Mouse (Mus musculus): ENCODE results near the gene Tbcb. TPM values are rescaled to one million over a fixed set of nuclear protein-coding genes. Genes with fewer than 3 reads are reported as not detected.

Tbcb gene
- polyA plus RNA-seq, 1 experiment from 2014 or later, result 176 TPM

DNA sequence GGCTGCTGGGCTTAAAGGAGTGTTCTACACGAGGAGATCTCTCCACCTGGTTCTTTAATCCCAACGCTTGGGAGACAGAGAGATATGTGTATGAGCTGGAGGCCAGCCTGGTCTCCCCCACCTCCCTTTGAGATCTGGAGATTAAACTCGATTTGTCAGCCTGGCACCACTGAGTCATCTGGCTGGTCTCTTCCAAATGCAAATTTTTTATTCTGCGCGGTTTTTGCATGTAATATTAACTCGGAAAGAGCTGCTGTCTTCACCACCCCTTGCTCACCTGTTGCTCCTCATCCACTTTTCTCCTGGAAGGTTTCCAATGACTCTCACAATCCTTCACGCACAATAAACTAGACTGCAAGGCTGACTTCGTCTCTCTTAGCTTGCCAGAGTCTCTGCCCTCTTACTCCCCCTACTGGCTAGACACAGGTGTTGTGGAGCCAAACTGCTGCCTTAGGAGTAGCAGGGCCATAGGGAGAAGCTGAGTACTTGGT lies 33.5 kb downstream of the Tbcb start, which contains the start of gene Capns1:
TSS of gene Capns1 (minus strand) at position 331 of the 491 bp plus-strand sequence.
- H3K27me3 ChIP-seq (ENCODE audit: insufficient read depth, low read length), result no peaks in the 10 kb centered on the region
- ATAC-seq (replicated peaks; ENCODE audit: low FRiP score, low read depth) (no peak), DNase-seq (ENCODE audit: low spot score) (peak; percentile 94)
- TF ChIP-seq CTCF (IDR thresholded peaks at IDR 0.05; ENCODE audit: low read depth), result peak; percentile 94
- H3K9me3 ChIP-seq (replicated peaks; ENCODE audit: low read length), result no peaks in the 10 kb centered on the region
- H3K4me1 ChIP-seq (replicated peaks; ENCODE audit: insufficient read depth, low read length), result peaks cover 8% of the 10 kb centered on the region; the same call in 1 of the 2 replicates
- H3K27ac ChIP-seq, result peak within 1 kb of the TSS; percentile 51
- WGBS, result 7% methylated on average over 8 of the region's 8 CpGs
- no peak within 1 kb of the TSS for H3K9ac ChIP-seq (ENCODE audit: low read depth, low read length)
- H3K4me2 ChIP-seq (ENCODE audit: low read length), result peak within 1 kb of the TSS; percentile 23; the same call in 1 of the 2 replicates
- H3K36me3 ChIP-seq (ENCODE audit: insufficient read depth, low read length), result no peaks in the 10 kb centered on the region
- no peak within 1 kb of the TSS for H3K4me3 ChIP-seq (replicated peaks; ENCODE audit: low read depth, low read length)

DNA sequence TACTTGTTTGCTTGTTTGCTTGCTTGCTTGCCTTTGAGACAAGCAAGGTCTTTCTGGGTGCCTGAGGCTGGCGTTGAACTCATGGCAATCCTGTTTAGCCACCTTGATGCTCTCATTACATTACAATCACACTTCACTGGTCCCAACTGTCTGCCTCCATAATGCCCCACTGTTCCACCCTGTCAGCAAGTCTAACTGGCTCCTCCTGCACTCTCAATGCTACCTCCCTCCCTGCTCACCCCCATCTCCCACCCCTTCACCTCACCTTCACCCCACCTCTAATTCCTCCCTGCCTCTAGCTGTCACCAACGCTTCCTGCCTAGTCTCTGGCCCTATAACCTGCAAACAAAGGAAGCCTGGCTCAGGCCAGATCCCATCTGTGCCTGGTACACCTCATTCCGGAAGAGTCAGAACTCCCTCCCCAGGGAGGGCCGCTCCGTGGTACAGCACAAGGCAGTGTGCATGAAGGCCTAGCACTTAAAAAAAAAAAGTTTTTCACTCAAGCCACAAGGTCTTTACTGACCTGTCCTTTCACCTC lies 34.4 kb downstream of the Tbcb start:
- no peaks in the 10 kb centered on the region for H3K27me3 ChIP-seq (ENCODE audit: insufficient read depth, low read length)
- peak overlapping the region; percentile 51; the same call in 1 of the 2 replicates for H3K27ac ChIP-seq
- H3K4me1 ChIP-seq (replicated peaks; ENCODE audit: insufficient read depth, low read length), result peaks cover 17% of the 10 kb centered on the region
- no peak overlapping the region for H3K4me3 ChIP-seq (replicated peaks; ENCODE audit: low read depth, low read length)
- no peak overlapping the region for H3K4me2 ChIP-seq (ENCODE audit: low read length)
- ATAC-seq (replicated peaks; ENCODE audit: low FRiP score, low read depth) (no peak), DNase-seq (ENCODE audit: low spot score) (no peak)
- no peak for TF ChIP-seq CTCF (IDR thresholded peaks at IDR 0.05; ENCODE audit: low read depth)
- WGBS, result 37% methylated on average over 5 of the region's 5 CpGs
- H3K9ac ChIP-seq (ENCODE audit: low read depth, low read length), result no peak overlapping the region
- no peaks in the 10 kb centered on the region for H3K9me3 ChIP-seq (replicated peaks; ENCODE audit: low read length)
- H3K36me3 ChIP-seq (ENCODE audit: insufficient read depth, low read length), result no peaks in the 10 kb centered on the region

GRCm38 (mm10) chr7:30196171-30196570 lies 35.9 kb downstream of the Tbcb start:
- Histone ChIP-seq H3K27ac (no peak overlapping the region), H3K27me3 (ENCODE audit: insufficient read depth, low read length) (no peaks in the 10 kb centered on the region), H3K36me3 (ENCODE audit: insufficient read depth, low read length) (peaks cover 12% of the 10 kb centered on the region), H3K4me1 (replicated peaks; ENCODE audit: insufficient read depth, low read length) (peaks cover 20% of the 10 kb centered on the region), H3K4me2 (ENCODE audit: low read length) (no peak overlapping the region), H3K4me3 (replicated peaks; ENCODE audit: low read depth, low read length) (no peak overlapping the region), H3K9me3 (replicated peaks; ENCODE audit: low read length) (no peaks in the 10 kb centered on the region), H3K9ac (ENCODE audit: low read depth, low read length) (no peak overlapping the region)
- 53% methylated on average over 6 of the region's 6 CpGs for WGBS
- no peak for TF ChIP-seq CTCF (IDR thresholded peaks at IDR 0.05; ENCODE audit: low read depth)
- no peak for DNase-seq (ENCODE audit: low spot score)
- peak; percentile 42; the same call in 1 of the 2 replicates for ATAC-seq (replicated peaks; ENCODE audit: low FRiP score, low read depth)

DNA sequence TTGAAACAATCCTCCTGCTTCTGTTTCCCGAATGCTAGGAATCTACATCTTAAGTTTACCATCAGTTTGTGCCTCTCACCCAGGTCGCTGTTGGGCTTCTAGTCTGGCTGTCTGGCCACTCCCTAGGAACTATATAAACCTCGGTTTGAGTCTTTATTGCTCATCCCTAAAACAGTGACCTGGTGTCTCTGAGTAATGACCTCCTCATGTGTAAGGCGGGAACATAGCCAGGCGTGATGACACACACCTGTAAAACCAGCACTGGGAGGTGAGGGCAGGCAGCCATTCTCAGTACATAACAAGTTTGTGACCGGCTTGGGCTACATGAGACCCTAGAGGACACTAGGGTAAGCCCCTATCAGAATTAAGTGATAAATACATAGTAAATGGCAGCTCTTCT lies 36.6 kb downstream of the Tbcb start:
- no peak for ATAC-seq (replicated peaks; ENCODE audit: low FRiP score, low read depth)
- Histone ChIP-seq H3K4me1 (replicated peaks; ENCODE audit: insufficient read depth, low read length) (peaks cover 20% of the 10 kb centered on the region), H3K36me3 (ENCODE audit: insufficient read depth, low read length) (peaks cover 15% of the 10 kb centered on the region), H3K4me2 (ENCODE audit: low read length) (peak overlapping the region; percentile 83; the same call in 1 of the 2 replicates), H3K27ac (no peak overlapping the region), H3K9ac (ENCODE audit: low read depth, low read length) (no peak overlapping the region), H3K9me3 (replicated peaks; ENCODE audit: low read length) (no peaks in the 10 kb centered on the region), H3K27me3 (ENCODE audit: insufficient read depth, low read length) (no peaks in the 10 kb centered on the region), H3K4me3 (replicated peaks; ENCODE audit: low read depth, low read length) (no peak overlapping the region)
- WGBS, result 54% methylated on average over 6 of the region's 6 CpGs
- no peak for TF ChIP-seq CTCF (IDR thresholded peaks at IDR 0.05; ENCODE audit: low read depth)
- DNase-seq (ENCODE audit: low spot score), result no peak

DNA sequence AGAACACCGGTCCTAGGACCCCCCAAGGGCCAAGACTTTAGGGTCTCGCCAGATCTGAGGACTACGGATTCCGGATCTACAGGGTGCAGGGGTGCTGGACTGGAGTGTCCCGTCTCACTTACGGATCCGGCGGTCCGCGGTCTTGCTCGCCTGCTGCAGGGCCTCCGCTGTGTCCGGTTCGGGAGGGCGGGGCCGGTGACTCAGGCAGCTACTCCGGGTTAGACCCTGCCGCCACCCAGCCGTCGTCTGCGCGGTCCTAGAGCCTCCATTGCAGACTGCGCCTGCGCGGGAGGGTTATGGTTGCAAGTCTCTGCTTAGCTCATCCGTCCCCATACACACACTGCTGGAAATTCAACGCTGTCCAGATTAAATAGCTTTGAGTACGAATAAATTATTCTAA lies 37.2 kb downstream of the Tbcb start:
- Histone ChIP-seq H3K9ac (ENCODE audit: low read depth, low read length) (peak overlapping the region; percentile 81), H3K27me3 (ENCODE audit: insufficient read depth, low read length) (no peaks in the 10 kb centered on the region), H3K4me2 (ENCODE audit: low read length) (peak overlapping the region; percentile 83), H3K4me3 (replicated peaks; ENCODE audit: low read depth, low read length) (peak overlapping the region; percentile 70), H3K4me1 (replicated peaks; ENCODE audit: insufficient read depth, low read length) (peaks cover 20% of the 10 kb centered on the region), H3K36me3 (ENCODE audit: insufficient read depth, low read length) (peaks cover 18% of the 10 kb centered on the region), H3K27ac (peak overlapping the region; percentile 94), H3K9me3 (replicated peaks; ENCODE audit: low read length) (no peaks in the 10 kb centered on the region)
- peak; percentile 98 for DNase-seq (ENCODE audit: low spot score)
- under 1% methylated on average over 28 of the region's 28 CpGs for WGBS
- ATAC-seq (replicated peaks; ENCODE audit: low FRiP score, low read depth), result peak; percentile 90
- TF ChIP-seq CTCF (IDR thresholded peaks at IDR 0.05; ENCODE audit: low read depth), result no peak

DNA sequence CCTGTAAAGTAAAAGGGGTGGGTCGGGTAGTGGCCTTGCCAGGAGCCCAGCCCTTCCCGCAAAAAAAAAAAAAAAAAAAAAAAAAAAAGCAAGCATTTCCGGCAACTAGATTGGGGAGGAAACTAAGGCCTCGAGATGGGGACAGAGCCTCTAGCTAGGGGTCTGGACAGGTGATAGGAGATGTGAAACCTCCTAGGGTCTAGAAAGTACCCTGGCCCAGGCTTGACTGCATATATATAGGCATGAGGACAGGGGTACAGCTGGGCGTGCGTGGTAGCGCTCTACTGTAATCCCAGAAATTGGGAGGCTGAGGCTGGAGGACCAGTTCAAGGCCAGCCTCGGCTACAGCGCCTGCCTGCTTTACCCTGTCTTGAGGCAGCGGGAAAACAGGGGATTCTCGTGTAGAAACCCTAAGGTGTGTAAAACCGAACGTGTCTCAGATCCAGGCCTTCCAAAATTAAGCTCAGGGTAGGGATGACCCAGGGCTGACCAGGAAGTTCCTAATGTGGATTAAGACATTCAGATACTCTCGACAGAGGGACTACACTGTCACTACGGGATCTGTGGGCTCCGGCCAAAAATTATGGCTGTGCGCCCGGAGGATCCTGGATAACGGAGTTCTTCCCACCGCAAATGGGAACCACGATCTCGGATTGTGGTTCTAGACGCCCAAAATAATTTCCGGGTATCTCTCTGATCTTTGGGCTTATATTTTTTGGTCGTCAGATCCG lies 37.8 kb downstream of the Tbcb start:
- Histone ChIP-seq H3K27ac (peak overlapping the region; percentile 94), H3K4me2 (ENCODE audit: low read length) (peak overlapping the region; percentile 83), H3K27me3 (ENCODE audit: insufficient read depth, low read length) (no peaks in the 10 kb centered on the region), H3K4me3 (replicated peaks; ENCODE audit: low read depth, low read length) (peak overlapping the region; percentile 70), H3K9ac (ENCODE audit: low read depth, low read length) (peak overlapping the region; percentile 81), H3K4me1 (replicated peaks; ENCODE audit: insufficient read depth, low read length) (peaks cover 20% of the 10 kb centered on the region), H3K36me3 (ENCODE audit: insufficient read depth, low read length) (peaks cover 18% of the 10 kb centered on the region), H3K9me3 (replicated peaks; ENCODE audit: low read length) (no peaks in the 10 kb centered on the region)
- DNase-seq (ENCODE audit: low spot score) (peak; percentile 34), ATAC-seq (replicated peaks; ENCODE audit: low FRiP score, low read depth) (no peak)
- TF ChIP-seq CTCF (IDR thresholded peaks at IDR 0.05; ENCODE audit: low read depth), result no peak
- WGBS, result under 1% methylated on average over 26 of the region's 26 CpGs

Data from kidney, postnatal 0 days (tissue).